Mouse (Mus musculus) embryonic facial prominence, embryonic 14.5 days (tissue): ENCODE data around the gene Rps6kb2. TPM values are rescaled to one million over a fixed set of nuclear protein-coding genes. Genes with fewer than 3 reads are reported as not detected.
A peak's percentile ranks its signal among the peaks of the same experiment; 100 is the strongest.
"Not testable (repeated sequence)": the region's sequence is repeated elsewhere in the genome, so short reads cannot be mapped to it uniquely, and the experiment has no call there.

Experiments
- ATAC-seq: fragments of 200-750 bp; cut with Nextera tagmentation; 2 replicates; pipeline ENCODE4 v1.8.0; 2017; ENCODE audit warnings: low read depth, moderate number of reproducible peaks, moderate TSS enrichment
- DNase-seq: peaks from one replicate; pipeline ENCODE4 v3.0.0-alpha.2; 2015; ENCODE audit warnings: low spot score
- H3K27ac ChIP-seq: fragments of 300-500 bp; sonication (generic); replicated peaks from 2 replicates; pipeline ENCODE4 v1.5.1; 2014; ENCODE audit warnings: low read depth, mild to moderate bottlenecking, low read length, moderate library complexity
- H3K27me3 ChIP-seq: fragments of 300-500 bp; sonication (generic); replicated peaks from 2 replicates; pipeline ENCODE4 v1.6.1; 2014; ENCODE audit warnings: low read length; ENCODE audit not compliant: control insufficient read depth, insufficient read depth
- H3K36me3 ChIP-seq: fragments of 300-500 bp; sonication (generic); 2 replicates; pipeline ENCODE4 v1.6.1; 2014; ENCODE audit warnings: low read length, mixed read lengths; ENCODE audit not compliant: control insufficient read depth, insufficient read depth
- H3K4me1 ChIP-seq: fragments of 300-500 bp; sonication (generic); 2 replicates; pipeline ENCODE4 v1.6.1; 2014; ENCODE audit warnings: antibody characterized with exemption, low read length; ENCODE audit not compliant: control insufficient read depth, insufficient read depth
- H3K4me2 ChIP-seq: fragments of 300-500 bp; sonication (generic); 2 replicates; pipeline ENCODE4 v1.6.1; 2014; ENCODE audit warnings: low read depth, mild to moderate bottlenecking, low read length, moderate library complexity, mixed read lengths
- H3K4me3 ChIP-seq: fragments of 300-500 bp; sonication (generic); 2 replicates; pipeline ENCODE4 v1.5.1; 2014; ENCODE audit warnings: low read depth, mild to moderate bottlenecking, low read length
- H3K9ac ChIP-seq: fragments of 300-500 bp; sonication (generic); 2 replicates; pipeline ENCODE4 v1.6.1; 2014; ENCODE audit warnings: low read depth, mild to moderate bottlenecking, low read length, moderate library complexity, mixed read lengths
- H3K9me3 ChIP-seq: fragments of 300-500 bp; sonication (generic); 2 replicates; pipeline ENCODE4 v1.6.1; 2016; ENCODE audit warnings: low read length; ENCODE audit not compliant: control insufficient read depth
- WGBS: fragments of 180-500 bp; shearing (Covaris S2); extraction: QIAGEN DNeasy Blood & Tissue Kit; methylation state at CpG from one replicate; pipeline ENCODE4 v1.1.7; 2014; 5-methylcytosine and 5-hydroxymethylcytosine counted together
- polyA plus RNA-seq: library from polyadenylated mRNA; unstranded; fragments of >200 nt; fragmentation: Nextera tagmentation; extraction: Ambion mirVana; gene quantifications from 2 replicates; pipeline ENCODE4 v1.2.1, GENCODE M21; 2014

Gene Rps6kb2
- polyA plus RNA-seq, 1 experiment from 2014 or later: 34.1 TPM

DNA sequence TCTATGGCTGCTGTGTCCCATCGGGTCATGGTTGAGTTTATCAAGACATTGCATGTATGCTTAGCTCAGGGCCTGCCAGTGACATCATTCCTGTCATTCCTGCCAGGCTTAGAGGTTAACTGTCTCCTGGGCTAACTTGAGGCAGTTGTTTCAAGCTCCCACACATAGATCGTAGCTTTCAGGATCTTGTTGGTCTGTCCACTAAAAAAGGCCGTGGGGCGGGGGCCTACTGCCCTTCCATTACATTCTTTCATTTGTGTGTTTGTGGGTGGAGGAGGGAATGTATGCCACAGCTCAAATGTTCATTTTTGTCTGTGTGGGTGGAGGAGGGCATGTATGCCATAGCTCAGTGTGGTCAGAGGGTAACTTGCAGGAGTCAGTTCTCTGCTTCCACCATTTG is 33.0 kb downstream of the Rps6kb2 start:
- ATAC-seq: no peak
- Histone ChIP-seq H3K9me3 (no peaks in the 10 kb centered on the region), H3K4me1 (0 out of 2 replicates have a peak, but pooled peaks cover 6% of the 10 kb centered on the region), H3K9ac (no peak overlapping the region), H3K27ac (no peak overlapping the region), H3K4me2 (no peak overlapping the region), H3K4me3 (no peak overlapping the region), H3K36me3 (peaks cover 45% of the 10 kb centered on the region), H3K27me3 (no peaks in the 10 kb centered on the region)
- 92% methylated on average over 4 of the region's 4 CpGs for WGBS
- no peak for DNase-seq

DNA sequence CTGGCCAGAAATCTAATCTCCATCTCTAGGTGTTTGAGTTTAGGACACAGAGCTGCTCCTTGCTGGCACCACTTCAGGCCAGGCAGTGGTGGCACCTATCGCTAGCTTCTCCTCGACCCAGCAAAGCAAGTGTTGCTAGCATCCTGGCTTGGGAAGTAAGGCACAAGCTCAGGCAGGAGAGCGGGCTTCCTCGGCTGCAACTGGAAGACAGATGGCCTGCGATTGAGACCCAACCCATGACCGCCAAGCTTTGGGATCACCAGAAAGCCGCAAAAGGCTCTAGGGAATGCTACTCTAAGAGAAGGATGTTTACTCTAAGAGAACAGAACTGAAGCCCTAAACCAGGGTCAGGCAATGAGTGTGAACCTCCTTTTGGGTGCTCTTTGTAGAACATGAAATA is 33.7 kb downstream of the Rps6kb2 start:
- Histone ChIP-seq H3K27me3 (no peaks in the 10 kb centered on the region), H3K9ac (no peak overlapping the region), H3K4me1 (0 out of 2 replicates have a peak, but pooled peaks cover 6% of the 10 kb centered on the region), H3K36me3 (peaks cover 45% of the 10 kb centered on the region), H3K4me3 (no peak overlapping the region), H3K9me3 (no peaks in the 10 kb centered on the region), H3K27ac (no peak overlapping the region), H3K4me2 (no peak overlapping the region)
- WGBS: 93% methylated on average over 7 of the region's 7 CpGs
- DNase-seq (no peak), ATAC-seq (no peak)

DNA sequence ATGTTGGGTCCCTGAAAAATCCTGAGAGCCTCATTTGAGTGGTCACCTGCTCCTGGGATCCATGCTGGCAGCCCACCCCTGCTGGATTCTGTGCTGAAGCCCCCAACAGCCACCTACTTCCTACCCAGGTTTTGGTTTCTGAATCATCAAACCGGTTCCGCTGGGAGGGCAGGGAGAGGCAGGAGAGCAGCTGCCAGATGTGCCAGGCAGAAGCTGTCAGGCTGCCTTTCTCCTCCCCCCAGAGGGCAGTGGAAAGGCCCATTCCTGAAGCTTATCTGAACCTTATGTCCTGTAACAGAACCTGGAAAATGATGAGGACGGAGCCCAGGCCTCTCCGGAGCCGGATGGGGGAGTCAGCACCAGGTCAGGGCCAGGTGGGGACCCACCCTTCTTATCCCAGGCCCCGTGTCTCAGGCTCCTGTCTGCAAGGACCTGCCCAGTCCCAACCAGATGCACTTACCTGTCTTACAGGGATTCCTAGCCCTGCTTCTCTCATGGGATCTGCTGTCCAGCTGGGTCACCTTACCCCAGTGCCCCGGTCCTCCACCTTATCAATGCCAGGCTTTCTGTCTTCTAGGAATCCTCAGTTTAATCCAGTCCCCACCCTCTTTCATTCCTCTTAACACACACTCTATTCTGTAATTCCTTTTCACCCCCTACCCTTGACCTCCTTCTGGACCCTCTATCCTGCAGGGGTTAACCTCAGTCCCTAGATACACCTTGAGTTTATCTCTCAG is 36.2 kb downstream of the Rps6kb2 start:
- Histone ChIP-seq H3K4me1 (0 out of 2 replicates have a peak, but pooled peaks cover 6% of the 10 kb centered on the region), H3K4me3 (peak overlapping the region; percentile 85), H3K36me3 (peaks cover 40% of the 10 kb centered on the region), H3K27me3 (no peaks in the 10 kb centered on the region), H3K4me2 (peak overlapping the region; percentile 79), H3K27ac (no peak overlapping the region), H3K9ac (peak overlapping the region; percentile 83), H3K9me3 (no peaks in the 10 kb centered on the region)
- DNase-seq: peak; percentile 54
- 34% methylated on average over 7 of the region's 7 CpGs for WGBS
- ATAC-seq: no peak

DNA sequence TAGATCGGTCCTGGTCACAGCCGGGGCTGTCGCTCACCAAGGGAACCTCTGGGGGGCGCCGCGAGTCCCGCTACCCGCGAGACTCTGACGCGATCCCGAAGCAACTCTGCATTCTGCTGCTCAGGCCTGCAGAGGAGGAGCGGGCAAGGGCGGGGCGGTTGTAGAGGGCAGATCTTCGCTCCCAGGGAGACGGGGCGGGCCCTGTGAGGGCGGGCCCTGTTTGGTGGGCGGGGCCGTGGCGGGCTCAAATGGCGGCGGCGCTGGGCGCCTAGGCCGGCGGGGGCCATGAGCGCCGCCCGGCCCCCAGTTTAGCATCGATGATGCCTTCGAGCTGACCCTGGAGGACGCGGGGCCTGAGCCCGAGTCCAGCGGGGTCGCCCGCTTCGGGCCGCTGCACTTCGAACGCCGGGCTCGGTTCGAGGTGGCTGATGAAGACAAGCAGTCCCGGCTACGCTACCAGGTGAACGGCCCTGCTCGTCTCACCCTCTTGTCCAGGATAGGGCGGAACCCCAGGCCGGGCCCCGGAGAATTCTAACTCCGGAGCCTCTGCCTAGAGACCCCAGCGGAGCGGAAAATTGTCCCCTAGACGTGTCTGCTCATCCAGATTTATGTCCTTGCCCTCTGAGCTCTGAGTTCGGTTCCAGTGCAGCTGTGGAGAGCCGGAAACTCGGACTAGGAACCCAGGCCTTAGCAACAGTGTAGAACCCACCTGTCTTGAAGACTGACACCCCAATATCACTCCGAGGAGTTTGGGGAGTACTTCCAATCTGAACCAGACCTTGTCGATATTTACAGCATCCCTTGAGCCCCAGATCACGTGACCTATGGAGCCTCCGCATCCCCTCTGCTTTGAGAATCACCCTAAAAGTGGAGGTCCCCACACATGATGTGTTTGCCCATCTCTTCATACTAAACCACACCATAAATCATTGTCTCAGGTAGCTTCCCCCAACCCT is 37.1 kb downstream of the Rps6kb2 start, which contains the start of gene Aip:
Aip (minus strand) TSS at position 118 of the 956 bp plus-strand sequence.
- ATAC-seq: peak; percentile 96
- Histone ChIP-seq H3K27ac (peak within 1 kb of the TSS; percentile 76), H3K4me3 (peak within 1 kb of the TSS; percentile 85), H3K4me2 (peak within 1 kb of the TSS; percentile 79), H3K4me1 (peaks cover 8% of the 10 kb centered on the region; the same call in 1 of the 2 replicates), H3K36me3 (peaks cover 31% of the 10 kb centered on the region), H3K9ac (peak within 1 kb of the TSS; percentile 83), H3K9me3 (no peaks in the 10 kb centered on the region), H3K27me3 (no peaks in the 10 kb centered on the region)
- DNase-seq: peak; percentile 99
- 2% methylated on average over 30 of the region's 64 CpGs for WGBS

DNA sequence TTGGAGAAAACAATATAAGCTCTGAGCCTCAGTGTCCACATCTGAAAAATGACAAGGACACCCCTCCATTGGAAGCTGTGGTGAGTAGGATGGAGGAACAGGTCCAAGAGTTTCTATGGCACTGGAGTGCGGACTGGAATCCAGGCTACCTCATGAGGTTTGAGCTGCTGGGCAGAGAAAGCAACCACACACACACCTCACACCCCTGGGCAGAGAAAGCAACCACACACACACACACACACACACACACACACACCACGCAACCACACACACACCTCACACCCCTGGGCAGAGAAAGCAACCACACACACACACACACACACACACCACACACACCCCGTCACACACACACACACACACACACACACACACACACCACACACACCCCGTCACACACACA is 37.9 kb downstream of the Rps6kb2 start:
- Histone ChIP-seq H3K9ac (peak overlapping the region; percentile 83), H3K4me1 (peaks cover 15% of the 10 kb centered on the region), H3K4me2 (peak overlapping the region; percentile 79), H3K4me3 (peak overlapping the region; percentile 85), H3K27ac (peak overlapping the region; percentile 76), H3K36me3 (peaks cover 27% of the 10 kb centered on the region)
- WGBS: 6% methylated on average over 4 of the region's 4 CpGs
- not testable (repeated sequence) for H3K27me3 ChIP-seq, DNase-seq, H3K9me3 ChIP-seq
- ATAC-seq: peak; percentile 10

DNA sequence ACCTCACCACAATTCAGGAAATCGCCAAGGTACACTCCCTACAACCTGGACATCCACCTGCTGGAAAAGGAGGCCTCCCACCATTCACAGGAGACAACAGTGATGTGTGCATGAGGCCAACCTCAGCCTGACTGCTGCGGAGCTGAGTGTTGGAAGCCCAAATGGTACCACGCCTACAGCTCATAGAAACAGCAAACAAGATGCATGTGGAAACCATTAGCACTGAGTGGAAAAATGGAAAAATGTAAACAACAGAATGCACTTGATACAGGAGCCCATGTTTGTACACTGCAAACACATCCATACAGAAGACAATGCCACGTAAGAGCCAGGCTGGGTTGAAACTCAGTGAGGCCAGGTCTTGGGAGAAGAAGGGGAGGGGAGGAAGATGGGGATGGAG is 38.7 kb downstream of the Rps6kb2 start:
- H3K4me2 ChIP-seq: no peak overlapping the region; the same call in 1 of the 2 replicates
- peak overlapping the region; percentile 76 for H3K27ac ChIP-seq
- WGBS: 64% methylated on average over 4 of the region's 4 CpGs
- no peaks in the 10 kb centered on the region for H3K9me3 ChIP-seq
- H3K4me3 ChIP-seq: no peak overlapping the region
- H3K9ac ChIP-seq: no peak overlapping the region; the same call in 1 of the 2 replicates
- peaks cover 21% of the 10 kb centered on the region for H3K36me3 ChIP-seq
- peak; percentile 71 for DNase-seq
- peaks cover 17% of the 10 kb centered on the region for H3K4me1 ChIP-seq
- H3K27me3 ChIP-seq: no peaks in the 10 kb centered on the region
- ATAC-seq: no peak

DNA sequence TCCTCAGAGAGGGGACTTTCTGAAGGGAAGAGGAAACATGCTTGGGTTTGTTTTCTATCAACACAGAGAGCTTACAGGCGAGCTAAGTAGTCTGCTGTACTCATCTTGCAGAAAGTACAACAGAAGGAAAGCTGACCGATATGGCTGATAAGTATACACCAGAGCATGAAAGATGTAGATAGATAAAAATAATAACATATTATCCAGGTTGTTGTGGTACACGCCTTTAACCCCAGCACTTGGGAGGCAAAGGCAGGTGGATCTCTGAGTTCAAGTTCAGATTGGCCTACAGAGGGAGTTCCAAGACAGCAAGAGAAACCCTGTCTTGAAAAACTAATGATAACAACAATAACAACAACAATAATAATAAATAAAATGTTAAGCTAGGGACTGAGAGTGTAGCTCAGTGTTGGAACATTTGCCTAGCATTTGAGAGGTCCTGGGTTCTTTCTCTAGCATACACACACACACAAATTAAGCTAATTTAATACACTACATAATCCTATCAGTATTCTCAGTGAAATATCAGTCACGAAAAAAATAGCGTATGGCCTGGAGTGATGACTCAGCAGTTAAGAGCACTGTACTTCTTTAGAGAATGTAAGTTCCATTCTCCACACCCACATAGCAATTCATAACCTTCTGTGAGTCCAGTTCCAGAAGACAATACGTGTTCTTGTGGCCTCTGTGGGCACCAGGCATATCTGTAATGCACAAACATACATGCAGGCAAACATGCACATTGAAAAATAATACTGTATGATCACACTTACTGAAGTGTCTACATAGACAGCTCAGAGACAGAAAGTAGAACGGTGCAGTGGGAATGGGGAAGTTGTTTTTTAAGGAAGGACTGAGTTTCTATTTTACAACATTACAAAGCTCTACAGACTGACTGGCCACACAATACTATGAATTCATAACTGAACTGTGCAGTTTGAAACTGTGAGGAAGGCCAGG is 40.5 kb downstream of the Rps6kb2 start:
- Histone ChIP-seq H3K9me3 (no peaks in the 10 kb centered on the region), H3K27me3 (no peaks in the 10 kb centered on the region), H3K4me1 (peaks cover 17% of the 10 kb centered on the region), H3K36me3 (peaks cover 18% of the 10 kb centered on the region), H3K4me3 (no peak overlapping the region), H3K4me2 (no peak overlapping the region), H3K9ac (no peak overlapping the region), H3K27ac (no peak overlapping the region)
- 79% methylated on average over 7 of the region's 7 CpGs for WGBS
- DNase-seq (no peak), ATAC-seq (no peak)
